Mouse (Mus musculus) heart, adult 2 months (tissue): ENCODE data around the gene Prss36. TPM values are rescaled to one million over a fixed set of nuclear protein-coding genes. Genes with fewer than 3 reads are reported as not detected.

ENCODE experiments used
- DNase-seq, 2 experiments: peaks; one replicate each; pipeline ENCODE4 v3.0.0; 2021
- H3K27ac ChIP-seq: fragments of 200-600 bp; 2 replicates; pipeline ENCODE4 v1.8.1; 2022
- H3K27me3 ChIP-seq: fragments of 200-500 bp; 2 replicates; pipeline ENCODE4 v1.6.1; 2012; ENCODE audit warnings: mild to moderate bottlenecking, low read length, inconsistent platforms, mixed read lengths; ENCODE audit not compliant: control insufficient read depth, insufficient read depth
- H3K36me3 ChIP-seq: fragments of 200-500 bp; 2 replicates; pipeline ENCODE4 v1.6.1; 2012; ENCODE audit warnings: low read length, inconsistent platforms; ENCODE audit not compliant: control insufficient read depth, insufficient read depth
- H3K4me1 ChIP-seq: fragments of 200-500 bp; 2 replicates; pipeline ENCODE4 v1.6.1; 2011; ENCODE audit warnings: low read length; ENCODE audit not compliant: control insufficient read depth, insufficient read depth
- H3K4me3 ChIP-seq: fragments of 200-600 bp; 2 replicates; pipeline ENCODE4 v1.8.1; 2022
- H3K79me2 ChIP-seq: fragments of 200-500 bp; replicated peaks from 2 replicates; pipeline ENCODE4 v1.6.1; 2012; ENCODE audit warnings: mild to moderate bottlenecking, inconsistent platforms, low read length, moderate library complexity, mixed read lengths; ENCODE audit not compliant: control insufficient read depth, insufficient read depth
- H3K9ac ChIP-seq: fragments of 200-500 bp; 2 replicates; pipeline ENCODE4 v1.6.1; 2012; ENCODE audit warnings: low read depth, mild to moderate bottlenecking, control low read depth, inconsistent platforms, low read length, mixed read lengths
- CTCF ChIP-seq: fragments of 200-600 bp; IDR thresholded peaks from 2 replicates; pipeline ENCODE4 v1.8.1; 2022; ENCODE audit warnings: antibody characterized with exemption, mild to moderate bottlenecking, moderate library complexity
- EP300 ChIP-seq: fragments of 200-500 bp; IDR thresholded peaks from 2 replicates; pipeline ENCODE4 v1.6.1; 2011; ENCODE audit warnings: low read depth, low read length, control low read depth; ENCODE audit not compliant: insufficient read depth
- POLR2A ChIP-seq: fragments of 200-500 bp; IDR thresholded peaks from 2 replicates; pipeline ENCODE4 v1.6.1; 2011; ENCODE audit warnings: mild to moderate bottlenecking, low read depth, low read length, control low read depth; ENCODE audit not compliant: insufficient read depth
- WGBS: fragments of 180-500 bp; shearing (Covaris S2); methylation state at CpG from one replicate; pipeline ENCODE4 v1.1.7; 2018; 5-methylcytosine and 5-hydroxymethylcytosine counted together
- intact Hi-C: fragments of 180-260 bp; cut with DNase I; formaldehyde crosslinking; loops from one replicate; pipeline ENCODE4 v1.15.1; 2025
- polyA plus RNA-seq: library from polyadenylated mRNA; depleted of rRNA; stranded (reverse); fragments of >200 nt; gene quantifications from 2 replicates; pipeline ENCODE4 v1.2.3, GENCODE M21; 2012
- total RNA-seq, 2 experiments: library from RNA; stranded (reverse); gene quantifications; 2 replicates each; pipeline ENCODE4 v1.2.3; 2021

The Prss36 gene
- total and polyA plus RNA-seq, 3 experiments, result 6.0 to 21.4 (median 9.7) TPM

DNA sequence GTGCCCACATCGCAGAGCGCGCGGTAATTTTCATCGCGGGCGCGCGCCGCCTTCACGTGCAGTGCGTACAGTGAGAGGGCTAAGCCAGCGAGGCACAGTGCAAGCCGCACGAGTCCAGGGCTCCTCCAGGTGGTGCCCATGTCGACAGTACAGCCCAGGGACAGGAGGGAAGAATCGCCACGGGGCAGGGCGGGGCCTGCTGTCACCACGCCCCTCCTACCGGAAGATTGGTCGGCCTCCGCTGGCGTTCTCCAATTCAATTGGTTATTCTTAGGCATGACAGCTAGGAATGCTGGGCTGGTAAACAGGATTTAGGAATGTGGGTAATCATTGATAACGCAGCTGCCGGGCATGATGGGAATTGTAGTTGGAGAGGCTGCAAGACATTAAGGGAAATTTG lies 51.1 kb downstream of the Prss36 start, which contains the start of the genes Gm21974 and Vkorc1:
TSS of gene Gm21974 (minus strand) at position 13 of the 400 bp plus-strand sequence.
TSS of gene Vkorc1 (minus strand) at position 176 of the 400 bp plus-strand sequence.
- Histone ChIP-seq H3K27ac (peak within 1 kb of the TSS; percentile 75), H3K4me1 (peaks cover 2% of the 10 kb centered on the region), H3K27me3 (no peaks in the 10 kb centered on the region), H3K36me3 (no peaks in the 10 kb centered on the region), H3K79me2 (no peaks in the 10 kb centered on the region), H3K9ac (peak within 1 kb of the TSS; percentile 59), H3K4me3 (peak within 1 kb of the TSS; percentile 72)
- intact Hi-C loops, result no loop called here
- DNase-seq, result peak; percentile 95 to 97
- peak; percentile 82 for TF ChIP-seq POLR2A
- peak; percentile 61 for TF ChIP-seq CTCF
- peak; percentile 81 for TF ChIP-seq EP300
- under 1% methylated on average over 26 of the region's 26 CpGs for WGBS

DNA sequence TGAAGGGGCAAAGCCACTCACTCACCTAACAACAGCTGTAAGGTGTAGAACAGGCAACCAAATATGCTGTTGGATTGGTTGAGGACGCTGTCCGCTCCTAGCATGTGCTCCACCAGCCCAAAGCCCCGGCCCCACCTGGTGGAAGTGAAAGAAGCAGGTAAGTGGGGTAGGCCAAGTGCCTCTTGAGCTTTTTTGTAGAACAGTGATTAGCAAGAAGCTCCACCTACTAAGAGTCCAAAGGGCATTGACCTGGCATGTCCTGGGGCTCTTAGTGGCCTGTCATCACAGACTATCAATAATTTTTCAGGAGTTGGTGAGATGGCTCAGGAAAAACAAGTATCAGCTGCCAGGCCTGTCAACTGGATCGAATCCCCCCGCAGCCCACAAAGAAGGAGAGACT lies 52.0 kb downstream of the Prss36 start:
- H3K9ac ChIP-seq, result no peak overlapping the region
- no peaks in the 10 kb centered on the region for H3K27me3 ChIP-seq
- WGBS, result 72% methylated on average over 5 of the region's 5 CpGs
- intact Hi-C loops, result no loop called here
- TF ChIP-seq EP300 (no peak), POLR2A (no peak), CTCF (no peak)
- H3K36me3 ChIP-seq, result no peaks in the 10 kb centered on the region
- DNase-seq, result no peak
- H3K4me1 ChIP-seq, result peaks cover 2% of the 10 kb centered on the region
- H3K27ac ChIP-seq, result no peak overlapping the region; the same call in 1 of the 2 replicates
- peak overlapping the region; percentile 72; the same call in 1 of the 2 replicates for H3K4me3 ChIP-seq
- no peaks in the 10 kb centered on the region for H3K79me2 ChIP-seq

DNA sequence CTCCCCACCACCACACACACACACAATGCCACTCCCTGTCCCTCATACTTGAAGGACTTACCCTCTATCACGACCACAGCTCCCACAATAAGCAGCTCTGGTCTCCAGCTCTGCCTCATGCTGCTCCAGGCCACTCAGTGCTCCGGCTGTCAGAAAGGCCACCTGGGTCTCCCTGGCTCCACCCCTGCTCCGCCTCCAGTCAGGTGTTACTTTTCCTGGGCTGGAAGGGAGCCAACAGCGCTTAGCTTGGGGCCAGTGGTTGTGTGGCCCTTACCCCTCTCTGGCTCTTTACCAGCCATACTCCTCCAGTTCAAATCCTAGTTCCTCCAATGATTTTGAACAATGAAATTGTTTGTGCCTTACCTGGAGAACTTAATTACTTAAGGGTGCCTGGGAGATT lies 55.7 kb downstream of the Prss36 start, which contains the start of gene Prss53:
TSS of gene Prss53 (minus strand) at position 173 of the 400 bp plus-strand sequence.
- no peak within 1 kb of the TSS for H3K9ac ChIP-seq
- H3K4me3 ChIP-seq, result no peak within 1 kb of the TSS
- intact Hi-C loops, result no loop called here
- TF ChIP-seq POLR2A (no peak), EP300 (no peak), CTCF (no peak)
- no peak for DNase-seq
- H3K4me1 ChIP-seq, result no peaks in the 10 kb centered on the region; the same call in none of the 2 replicates
- no peaks in the 10 kb centered on the region for H3K27me3 ChIP-seq
- H3K27ac ChIP-seq, result no peak within 1 kb of the TSS
- no peaks in the 10 kb centered on the region for H3K79me2 ChIP-seq
- WGBS, result 59% methylated on average over 4 of the region's 4 CpGs
- H3K36me3 ChIP-seq, result no peaks in the 10 kb centered on the region

DNA sequence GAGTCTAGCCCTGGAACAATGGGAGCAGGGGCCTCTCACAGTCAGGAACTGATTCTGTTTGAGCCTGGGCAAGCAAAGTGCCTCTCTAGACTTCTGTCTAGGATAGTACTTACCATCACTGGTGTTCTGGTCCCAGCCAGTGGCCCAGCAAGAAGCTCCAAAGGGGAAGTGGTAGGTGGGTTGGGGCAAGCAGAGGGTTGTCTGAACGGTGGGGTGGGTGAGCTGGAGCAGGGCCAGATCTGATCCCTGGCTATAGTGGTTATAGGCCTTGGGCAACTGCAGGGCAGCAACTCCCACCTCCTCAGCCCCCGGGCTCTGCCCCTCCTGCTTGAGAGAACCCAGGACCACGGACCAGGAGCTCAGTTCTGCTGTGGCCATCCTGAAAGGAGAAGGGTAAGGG lies 57.7 kb downstream of the Prss36 start:
- DNase-seq, result no peak
- TF ChIP-seq POLR2A, result no peak
- no peaks in the 10 kb centered on the region for H3K36me3 ChIP-seq

GRCm38 (mm10) chr7:127887781-127888180 lies 58.7 kb downstream of the Prss36 start:
- Histone ChIP-seq H3K36me3 (no peaks in the 10 kb centered on the region), H3K4me3 (no peak overlapping the region), H3K27ac (no peak overlapping the region), H3K9ac (no peak overlapping the region), H3K27me3 (no peaks in the 10 kb centered on the region), H3K79me2 (peaks cover 2% of the 10 kb centered on the region), H3K4me1 (peaks cover 3% of the 10 kb centered on the region)
- WGBS, result 80% methylated on average over 3 of the region's 3 CpGs
- no peak for DNase-seq
- intact Hi-C loops, result no loop called here
- TF ChIP-seq CTCF, result no peak

More for the DNA sequence above, 57.7 kb downstream of the Prss36 start:
- H3K4me1 ChIP-seq, result peaks cover 3% of the 10 kb centered on the region
- no peaks in the 10 kb centered on the region for H3K27me3 ChIP-seq
- H3K4me3 ChIP-seq, result no peak overlapping the region
- H3K9ac ChIP-seq, result no peak overlapping the region
- intact Hi-C loops, result no loop called here
- 51% methylated on average over 3 of the region's 3 CpGs for WGBS
- H3K27ac ChIP-seq, result no peak overlapping the region
- H3K79me2 ChIP-seq, result no peaks in the 10 kb centered on the region

DNA sequence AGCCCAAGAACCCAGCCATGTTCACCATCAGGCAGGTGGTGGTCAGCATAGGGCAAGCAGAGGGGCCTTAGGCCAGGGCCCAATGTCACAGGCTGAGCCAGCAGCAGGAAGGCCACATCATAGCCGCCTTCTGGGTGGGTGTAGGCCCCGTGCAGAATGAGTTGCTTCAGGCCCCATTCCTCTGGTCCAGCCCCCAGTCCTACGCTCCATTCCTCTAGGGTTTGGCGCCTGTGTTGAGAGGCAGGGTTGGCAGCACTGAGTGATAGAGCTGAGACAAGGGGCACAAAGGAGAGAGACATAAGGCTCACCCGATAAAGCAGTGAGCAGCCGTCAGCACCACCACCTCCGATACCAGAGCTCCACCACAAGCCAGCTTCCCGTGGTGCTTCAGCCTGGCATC lies 59.3 kb downstream of the Prss36 start:
- H3K36me3 ChIP-seq, result no peaks in the 10 kb centered on the region
- no peaks in the 10 kb centered on the region for H3K27me3 ChIP-seq
- peaks cover 3% of the 10 kb centered on the region for H3K4me1 ChIP-seq
- TF ChIP-seq EP300, result no peak
- TF ChIP-seq CTCF, result no peak
- TF ChIP-seq POLR2A, result no peak
- DNase-seq, result no peak
- WGBS, result 76% methylated on average over 8 of the region's 8 CpGs
- H3K4me3 ChIP-seq, result no peak overlapping the region
- H3K9ac ChIP-seq, result no peak overlapping the region
- intact Hi-C loops, result no loop called here
- H3K79me2 ChIP-seq, result peaks cover 3% of the 10 kb centered on the region
- H3K27ac ChIP-seq, result no peak overlapping the region
